Mouse (Mus musculus) activated CD4-positive, CD25-positive, alpha-beta regulatory T cell, adult 9 weeks (primary cell): Measurements from ENCODE around the gene Cst8. TPM values are rescaled to one million over a fixed set of nuclear protein-coding genes. Genes with fewer than 3 reads are reported as not detected.

Experiments
- polyA plus RNA-seq: library from polyadenylated mRNA; unstranded; fragments of 100-300 nt; shearing (Covaris generic); gene quantifications from one replicate; pipeline ENCODE4 v1.2.1, GENCODE M21; 2017

Cst8 gene
- not detected for polyA plus RNA-seq

DNA sequence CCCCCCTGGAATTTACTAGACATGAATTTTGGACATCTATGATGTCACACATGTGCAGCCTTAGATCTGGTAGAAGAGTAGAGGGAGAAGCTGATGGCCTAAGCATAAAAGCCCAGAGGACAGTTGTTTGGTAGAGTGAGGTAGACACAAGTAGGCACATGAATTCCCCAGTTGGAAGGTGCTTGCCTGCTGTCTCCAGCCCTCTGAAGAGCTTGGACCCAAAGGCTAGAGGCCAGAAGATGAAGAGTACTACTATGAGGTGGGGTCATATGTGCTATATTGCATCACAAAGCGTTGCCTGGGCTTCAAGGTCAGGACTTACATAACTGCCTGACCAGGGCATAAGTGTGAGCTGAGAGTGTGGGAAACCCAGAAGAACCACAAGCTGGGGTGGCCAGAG lies at the start of gene Cst8:
Gene Cst8, plus strand, starts transcription at position 301 of the 400 bp plus-strand sequence.

DNA sequence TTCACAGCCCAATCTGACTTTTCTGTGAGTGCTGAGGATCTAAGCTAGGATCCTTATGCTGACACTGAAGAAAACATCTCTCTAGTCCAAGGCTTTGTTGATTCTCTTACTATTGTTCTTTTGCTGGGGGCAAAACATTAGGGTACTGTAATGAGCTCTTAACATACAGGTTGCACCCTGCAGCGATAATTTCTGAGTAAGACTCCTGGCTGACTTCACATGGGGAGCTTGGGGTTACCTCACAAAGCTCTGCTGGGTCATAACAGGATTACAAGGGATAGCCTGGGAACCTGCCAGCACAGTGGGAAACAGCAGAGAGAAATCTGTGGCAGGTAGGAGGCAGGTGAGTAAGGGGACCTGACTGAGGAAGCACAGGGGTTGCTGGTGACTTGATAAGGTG lies 48.5 kb upstream of the Cst8 start, which contains the start of gene Cstl1:
Gene Cstl1, plus strand, starts transcription at position 301 of the 400 bp plus-strand sequence.

DNA sequence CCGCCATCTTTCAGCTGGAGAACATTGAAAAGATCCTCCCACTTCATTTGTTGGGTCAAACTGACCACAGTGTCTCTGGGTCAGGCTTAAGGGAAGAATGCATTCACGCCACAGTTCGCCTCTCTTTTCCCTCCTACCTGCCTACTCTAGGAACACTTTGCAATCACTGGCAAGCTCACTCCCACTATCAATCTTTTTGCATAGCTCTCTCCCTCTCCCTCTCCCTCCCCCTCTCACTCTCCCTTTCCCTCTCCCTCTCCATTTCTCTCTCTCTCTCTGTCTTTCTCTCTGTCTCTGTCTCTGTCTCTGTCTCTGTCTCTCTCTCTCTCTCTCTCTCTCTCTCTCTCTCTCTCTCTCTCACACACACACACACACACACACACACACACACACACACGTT lies 27.2 kb upstream of the Cst8 start, which contains the start of gene Cst11:
Gene Cst11, minus strand, starts transcription at position 101 of the 400 bp plus-strand sequence.

DNA sequence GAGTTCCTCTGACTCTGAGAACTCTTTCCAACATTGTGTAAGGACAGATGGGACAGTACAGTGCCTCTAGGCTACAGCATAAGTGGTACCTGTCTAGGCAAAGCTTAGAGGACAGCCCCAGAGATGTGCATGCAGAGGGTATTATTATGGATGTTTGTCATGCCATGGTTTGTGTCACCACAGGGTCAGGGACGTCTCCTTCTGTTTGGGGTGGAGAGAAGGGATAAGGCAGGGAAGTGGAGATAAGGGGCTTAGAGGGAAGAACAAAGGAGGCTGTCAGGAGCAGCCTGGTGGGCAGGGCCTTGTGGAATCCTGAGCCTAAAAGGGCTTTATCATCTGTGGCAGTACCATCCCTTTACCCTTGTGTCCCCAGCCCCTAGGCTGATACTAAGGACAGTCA lies 16.9 kb upstream of the Cst8 start, which contains the start of gene 8030411F24Rik:
Gene 8030411F24Rik, plus strand, starts transcription at position 301 of the 400 bp plus-strand sequence.

DNA sequence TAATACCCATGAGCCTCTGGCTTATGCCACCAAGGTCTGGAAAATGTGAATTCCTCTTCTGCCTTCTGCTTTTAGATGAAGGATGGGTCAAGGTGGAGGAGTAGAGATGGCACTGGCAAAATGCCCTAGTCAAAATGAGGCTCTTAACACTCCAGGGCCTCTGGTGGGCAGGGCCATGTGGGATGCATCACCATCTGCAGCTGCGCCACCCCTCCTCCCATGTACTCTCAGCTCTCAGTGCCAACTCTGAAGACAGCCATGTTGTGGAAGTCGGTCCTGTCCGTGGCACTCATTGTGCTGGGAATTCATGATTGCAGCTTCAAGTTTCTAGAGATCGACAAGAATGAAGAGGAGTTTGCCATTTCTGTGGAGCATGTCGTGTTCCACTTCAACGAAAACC lies 9.4 kb upstream of the Cst8 start, which contains the start of gene Cst12:
Gene Cst12, plus strand, starts transcription at position 220 of the 400 bp plus-strand sequence.

GRCm38 (mm10) chr2:148819909-148820308 lies 21.3 kb downstream of the Cst8 start, which contains the start of gene Cst13:
TSS of gene Cst13 (plus strand) at chr2:148820081.

GRCm38 (mm10) chr2:148834912-148835311 lies 36.3 kb downstream of the Cst8 start, which contains the start of gene Cst9:
TSS of gene Cst9 (plus strand) at chr2:148835147.

Other genes with a start within 250 kb of the Cst8 start
- 69.9 TPM for gene Nxt1, start 126.2 kb upstream of the Cst8 start, polyA plus RNA-seq
- gene Gzf1, start 117.8 kb upstream of the Cst8 start, polyA plus RNA-seq: 22.3 TPM
- 1.9 TPM for gene Napb, start 66.3 kb upstream of the Cst8 start, polyA plus RNA-seq
- gene Cstl1, start 48.4 kb upstream of the Cst8 start, polyA plus RNA-seq: not detected
- not detected for gene Cst11, start 27.3 kb upstream of the Cst8 start, polyA plus RNA-seq
- gene 8030411F24Rik, start 16.8 kb upstream of the Cst8 start, polyA plus RNA-seq: not detected
- gene Cst12, start 9.4 kb upstream of the Cst8 start, polyA plus RNA-seq: not detected
- gene Cst13, start 21.3 kb downstream of the Cst8 start, polyA plus RNA-seq: not detected
- not detected for gene Cst9, start 36.4 kb downstream of the Cst8 start, polyA plus RNA-seq
- not detected for gene 9230104L09Rik, start 66.3 kb downstream of the Cst8 start, polyA plus RNA-seq
- 188 TPM for gene Cst3, start 76.9 kb downstream of the Cst8 start, polyA plus RNA-seq
- not detected for gene Gm1330, start 204.5 kb downstream of the Cst8 start, polyA plus RNA-seq
- gene Gm10750, start 218.5 kb downstream of the Cst8 start, polyA plus RNA-seq: not detected